Mouse (Mus musculus) small intestine, adult 2 months (tissue): ENCODE results near the gene Reck.

Experiments
- CTCF ChIP-seq: fragments of 200-500 bp; IDR thresholded peaks from 2 replicates; pipeline ENCODE4 v1.5.1; 2012; ENCODE audit warnings: low read depth, mild to moderate bottlenecking, control low read depth, inconsistent platforms, low read length, moderate library complexity, mixed read lengths; ENCODE audit not compliant: insufficient replicate concordance, insufficient read length; ENCODE audit errors: extremely low read depth
- POLR2A ChIP-seq: fragments of 200-500 bp; IDR thresholded peaks from 2 replicates; pipeline ENCODE4 v1.6.1; 2012; ENCODE audit warnings: low read depth, mild to moderate bottlenecking, control low read depth, inconsistent platforms, low read length, moderate library complexity

DNA sequence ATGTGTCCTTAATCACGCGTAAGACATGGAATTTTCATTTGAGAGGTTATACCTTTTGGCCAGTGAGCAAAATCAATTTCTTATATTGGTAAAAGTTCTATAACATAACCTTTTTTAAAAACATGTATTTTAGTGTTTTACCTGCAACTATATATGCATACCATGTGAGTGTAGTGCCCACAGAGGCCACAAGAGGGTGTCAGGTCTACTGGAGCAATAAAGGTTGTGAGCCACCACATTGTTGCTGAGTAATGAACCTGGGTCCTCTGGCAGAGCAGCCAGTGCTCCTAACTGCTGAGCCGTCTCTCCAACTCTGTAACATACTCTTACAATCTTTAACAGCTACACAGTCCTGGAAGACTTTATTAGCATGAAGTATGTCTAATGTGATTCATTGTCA, 52.5 kb downstream of the Reck start:
- TF ChIP-seq CTCF, result peak; percentile 42; the same call in 1 of the 2 replicates
- no peak for TF ChIP-seq POLR2A
